Mouse (Mus musculus) E14TG2a.4 (cell line): ENCODE results near the gene Mybpc3.

Experiments used
- CTCF ChIP-seq: conservative IDR thresholded peaks from 2 replicates; pipeline ENCODE4 v1.5.1; 2014; ENCODE audit warnings: low read length
- POU5F1 ChIP-seq: IDR thresholded peaks from 2 replicates; pipeline ENCODE4 v1.6.1; 2014; ENCODE audit warnings: low read length, borderline replicate concordance

DNA sequence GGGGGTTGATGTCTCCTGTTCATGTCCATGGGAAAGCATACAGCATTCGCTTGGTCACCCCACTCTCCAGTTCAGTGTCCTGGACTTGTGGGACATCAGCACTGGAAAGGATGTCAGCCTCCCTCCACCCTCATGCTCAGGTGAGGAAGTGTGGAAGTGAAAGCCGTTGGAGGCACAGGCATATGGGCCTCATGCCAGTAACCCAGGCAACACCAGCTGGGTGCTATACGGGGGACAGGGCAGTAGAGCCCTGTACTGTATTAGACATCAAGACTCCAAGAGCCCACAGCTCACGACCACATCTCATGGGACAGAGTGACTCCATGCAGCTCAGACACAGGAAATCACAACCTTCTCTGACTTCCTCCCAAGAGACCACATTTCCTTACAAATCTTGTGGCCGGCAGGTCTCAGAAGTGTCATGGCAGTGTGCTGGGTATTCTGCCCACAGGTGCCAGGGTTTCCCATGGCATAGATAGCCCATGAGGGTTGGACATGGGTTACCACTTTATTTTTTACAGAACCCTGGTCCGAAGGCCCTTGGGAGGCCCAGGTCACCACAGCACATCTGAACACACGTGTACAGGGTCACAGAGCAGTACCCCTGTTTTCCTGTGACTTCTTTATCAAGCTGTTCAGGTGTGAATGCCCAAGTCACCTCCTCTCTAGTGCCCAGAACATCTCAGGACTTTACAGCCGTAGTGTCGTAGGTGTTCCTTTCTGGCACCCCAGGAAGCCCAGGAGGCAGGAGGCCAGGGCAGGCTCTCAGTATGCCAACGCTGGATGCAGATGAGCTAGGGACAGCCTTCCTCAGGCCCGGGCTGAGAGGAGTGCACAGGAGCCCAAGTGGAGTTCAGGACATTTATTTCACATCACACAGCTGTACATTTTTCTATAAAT lies 18.8 kb downstream of the Mybpc3 start:
- TF ChIP-seq CTCF (no peak), POU5F1 (no peak)
